Mouse (Mus musculus): ENCODE results near the gene Ilk.

GRCm38 (mm10) chr7:105769959-105770358, 33.6 kb downstream of the Ilk start:
- TF ChIP-seq CTCF (IDR thresholded peaks at IDR 0.05; ENCODE audit: borderline replicate concordance, extremely low read depth, insufficient read depth, insufficient read length) = no peak
- no peak for TF ChIP-seq POLR2A (IDR thresholded peaks at IDR 0.05; ENCODE audit: borderline replicate concordance, extremely low read depth, insufficient read depth, insufficient read length, poor library complexity, severe bottlenecking)
